Mouse (Mus musculus): ENCODE data around the gene Osbpl5.
"Not testable (repeated sequence)": the region's sequence is repeated elsewhere in the genome, so short reads cannot be mapped to it uniquely, and the experiment has no call there.

- TF ChIP-seq CTCF, EP300 (IDR thresholded peaks at IDR 0.05; ENCODE audit: low read depth): not testable (repeated sequence)
Measured at GRCm38 (mm10) chr7:143643949-143644348, 112.8 kb downstream of the Osbpl5 start.

Data from liver, postnatal 0 days (tissue).